26 mouse cellular contexts compared by ENCODE assay signal in genomic region chr11:61657432-61657831, GRCm38 (mm10). TPM values are rescaled to one million over a fixed set of nuclear protein-coding genes. Genes with fewer than 3 reads are reported as not detected.
A peak's percentile ranks its signal among the peaks of the same experiment; 100 is the strongest.
DNase-seq lines count a peak whose midpoint lies in the region; TF ChIP-seq lines count a peak whose summit lies in the region.
"Had no signal": no experiment of that assay in that cellular context is flagged by ENCODE, and none has a peak within 500 bp of the region (broad histone marks: within the 10 kb centered on the region; RNA-seq: fewer than 3 reads in every experiment).

No protein-coding gene starts in this region.

- dilution Hi-C loops in CH12.LX (cut with MboI; ENCODE audit: extremely low pct_ligation_motif_present, extremely low pct_unique_long_range_greater_than_20kb, low sequenced_read_pairs) = no loop called here

- in situ Hi-C loops in CH12.LX (cut with MboI; ENCODE audit: low pct_ligation_motif_present, low pct_unique_long_range_greater_than_20kb, low sequenced_read_pairs) = no loop called here

- peak overlapping the region; percentile 65 to 99 (median 81) for H3K4me3 ChIP-seq in CH12.LX (replicated peaks in 1 of 3; ENCODE audit: low read depth in 2 of 3, low read length in 2 of 3, poor library complexity in 1 of 3)
- H3K4me3 ChIP-seq: embryonic facial prominence, embryonic 12.5 days; embryonic facial prominence, embryonic 15.5 days; forebrain, embryonic 15.5 days; heart, adult 2 months; heart, embryonic 10.5 days; heart, embryonic 13.5 days; intestine, embryonic 15.5 days had no signal

- peak overlapping the region; percentile 100; the same call in 1 of the 2 replicates for H3K9ac ChIP-seq in CH12.LX (ENCODE audit: insufficient read depth, low read depth)
- H3K9ac ChIP-seq: embryonic facial prominence, embryonic 12.5 days; embryonic facial prominence, embryonic 15.5 days; forebrain, embryonic 15.5 days; heart, embryonic 13.5 days; hindbrain, embryonic 14.5 days; intestine, embryonic 15.5 days had no signal

- H3K4me1 ChIP-seq in CH12.LX (ENCODE audit: control insufficient read depth in 1 of 2, insufficient read depth in 2 of 2) = peaks cover 32 to 48% of the 10 kb centered on the region in 2 experiments
- H3K4me1 ChIP-seq: embryonic facial prominence, embryonic 15.5 days; forebrain, embryonic 15.5 days had no signal

- TF ChIP-seq POLR2A in CH12.LX (IDR thresholded peaks at IDR 0.05; ENCODE audit: low read depth, low read length) = no peak; the same call in 1 of the 2 replicates

- peak overlapping the region; percentile 84 for H3K27ac ChIP-seq in CH12.LX (ENCODE audit: insufficient read depth, low read depth)
- H3K27ac ChIP-seq: embryonic facial prominence, embryonic 12.5 days; embryonic facial prominence, embryonic 15.5 days; forebrain, embryonic 15.5 days; heart, adult 2 months; heart, embryonic 10.5 days; heart, embryonic 13.5 days; hindbrain, embryonic 14.5 days; intestine, embryonic 15.5 days had no signal

- peak overlapping the region; percentile 85 for H3K4me2 ChIP-seq in CH12.LX (ENCODE audit: insufficient read depth, low read depth, poor library complexity, severe bottlenecking)
- H3K4me2 ChIP-seq: embryonic facial prominence, embryonic 12.5 days; embryonic facial prominence, embryonic 15.5 days; forebrain, embryonic 15.5 days; heart, embryonic 13.5 days; hindbrain, embryonic 14.5 days; intestine, embryonic 15.5 days had no signal

- 0 out of 4 replicates have a peak, but pooled peaks of 1 of the 2 experiments have one; percentile 0 for TF ChIP-seq CTCF in CH12.LX (conservative IDR thresholded peaks at IDR 0.05 in 1 of 2, IDR thresholded peaks at IDR 0.05 in 1 of 2; ENCODE audit: low read depth in 2 of 2, low read length in 2 of 2)

- TF ChIP-seq EP300 in CH12.LX (IDR thresholded peaks at IDR 0.05; ENCODE audit: low read length) = peak; percentile 68; the same call in 1 of the 2 replicates

- H3K27me3 ChIP-seq in CH12.LX (replicated peaks) = no peaks in the 10 kb centered on the region
- H3K27me3 ChIP-seq in splenic B cell, adult 2 months (ENCODE audit: control insufficient read depth, insufficient read depth, low read length, poor library complexity, severe bottlenecking) = no peaks in the 10 kb centered on the region
- H3K27me3 ChIP-seq: embryonic facial prominence, embryonic 12.5 days; embryonic facial prominence, embryonic 15.5 days; forebrain, embryonic 15.5 days; heart, embryonic 13.5 days; intestine, embryonic 15.5 days; Patski had no signal

- TF ChIP-seq RAD21 in CH12.LX (IDR thresholded peaks at IDR 0.05; ENCODE audit: low read depth, low read length) = no peak

- DNase-seq in spleen, postnatal 36 days (ENCODE audit: low spot score in 2 of 2) = peak; percentile 72
- DNase-seq in spleen, postnatal 10 days (ENCODE audit: low spot score in 2 of 2) = no peak
- DNase-seq in CH12.LX (ENCODE audit: extremely low read depth) = peak; percentile 64
- DNase-seq in splenic B cell, adult 2 months (ENCODE audit: low read depth, low spot score) = peak; percentile 77
- DNase-seq in thymus, adult 18-20 months = no peak
- DNase-seq in layer of hippocampus, postnatal 25 days (ENCODE audit: extremely low spot score in 1 of 2, low spot score in 1 of 2) = no peak
- DNase-seq: adrenal gland, postnatal 10 days; adrenal gland, postnatal 36 days; cerebellum, adult 2 months; cerebellum, adult 9-11 months; cerebellum, postnatal 25 days; gastrocnemius, postnatal 36 days; heart, adult 2 months; heart, postnatal 14 days; heart, postnatal 4 days had no signal

- peaks cover 99% of the 10 kb centered on the region for H3K79me2 ChIP-seq in CH12.LX (replicated peaks; ENCODE audit: control insufficient read depth, extremely low read depth, insufficient read depth, poor library complexity, severe bottlenecking)

- H3K36me3 ChIP-seq in CH12.LX (replicated peaks in 1 of 2; ENCODE audit: control insufficient read depth in 1 of 2, insufficient read depth in 1 of 2, low read length in 1 of 2) = peaks cover 70 to 85% of the 10 kb centered on the region in 2 experiments
- peaks cover 15% of the 10 kb centered on the region for H3K36me3 ChIP-seq in splenic B cell, adult 2 months (ENCODE audit: control insufficient read depth, insufficient read depth, low read length, poor library complexity, severe bottlenecking)
- H3K36me3 ChIP-seq: embryonic facial prominence, embryonic 12.5 days; embryonic facial prominence, embryonic 15.5 days; forebrain, embryonic 15.5 days; heart, embryonic 10.5 days; heart, embryonic 13.5 days; intestine, embryonic 15.5 days had no signal

- H3K9me3 ChIP-seq in CH12.LX (replicated peaks; ENCODE audit: low read length) = no peaks in the 10 kb centered on the region
- H3K9me3 ChIP-seq: embryonic facial prominence, embryonic 12.5 days; embryonic facial prominence, embryonic 15.5 days; forebrain, embryonic 15.5 days; G1E; heart, embryonic 10.5 days; heart, embryonic 13.5 days; intestine, embryonic 15.5 days had no signal

TF ChIP-seq in CH12.LX, 34 proteins besides CTCF, POLR2A, EP300 and RAD21:
- TF ChIP-seq ZNF384 (IDR thresholded peaks at IDR 0.05; ENCODE audit: low read depth, low read length) = peak; percentile 4; the same call in 1 of the 2 replicates
- no peak for TF ChIP-seq E2F4 (IDR thresholded peaks at IDR 0.05; ENCODE audit: insufficient replicate concordance, low read depth, low read length)
- peak; percentile 65; the same call in 1 of the 2 replicates for TF ChIP-seq MEF2A (IDR thresholded peaks at IDR 0.05; ENCODE audit: borderline replicate concordance, low read depth, low read length)
- peak; percentile 48 for TF ChIP-seq ETS1 (conservative IDR thresholded peaks at IDR 0.05; ENCODE audit: low read depth, low read length)
- TF ChIP-seq PAX5 (IDR thresholded peaks at IDR 0.05; ENCODE audit: low read length) = no peak
- no peak for TF ChIP-seq RCOR1 (conservative IDR thresholded peaks at IDR 0.05; ENCODE audit: low read depth, low read length)
- TF ChIP-seq CHD2 (IDR thresholded peaks at IDR 0.05; ENCODE audit: low read length) = no peak
- peak; percentile 65; the same call in 1 of the 2 replicates for TF ChIP-seq TBP (conservative IDR thresholded peaks at IDR 0.05; ENCODE audit: low read depth, low read length)
- peak; percentile 44; the same call in 1 of the 2 replicates for TF ChIP-seq NELFE (IDR thresholded peaks at IDR 0.05; ENCODE audit: low read depth, low read length)
- TF ChIP-seq GABPA (IDR thresholded peaks at IDR 0.05; ENCODE audit: insufficient replicate concordance, low read depth, low read length) = no peak
- TF ChIP-seq MAZ (IDR thresholded peaks at IDR 0.05; ENCODE audit: low read depth, low read length) = no peak
- peak; percentile 49; the same call in 1 of the 2 replicates for TF ChIP-seq ELF1 (IDR thresholded peaks at IDR 0.05; ENCODE audit: low read depth, low read length)
- TF ChIP-seq TCF12 (IDR thresholded peaks at IDR 0.05; ENCODE audit: low read depth, low read length) = peak; percentile 84
- TF ChIP-seq MAX (IDR thresholded peaks at IDR 0.05; ENCODE audit: low read length) = peak; percentile 92
- TF ChIP-seq ZC3H11A (IDR thresholded peaks at IDR 0.05; ENCODE audit: low read depth, low read length) = no peak
- TF ChIP-seq MAFK (IDR thresholded peaks at IDR 0.05; ENCODE audit: insufficient replicate concordance, low read length) = no peak
- no peak for TF ChIP-seq JUND (conservative IDR thresholded peaks at IDR 0.05; ENCODE audit: low read depth, low read length)
- TF ChIP-seq USF1 (IDR thresholded peaks at IDR 0.05; ENCODE audit: low read depth, low read length) = no peak
- peak; percentile 66; the same call in 1 of the 2 replicates for TF ChIP-seq BHLHE40 (IDR thresholded peaks at IDR 0.05; ENCODE audit: low read depth, low read length)
- peak; percentile 24 for TF ChIP-seq SMC3 (IDR thresholded peaks at IDR 0.05; ENCODE audit: low read depth, low read length)
- no peak for TF ChIP-seq UBTF (IDR thresholded peaks at IDR 0.05; ENCODE audit: low read depth, low read length)
- no peak for TF ChIP-seq NRF1 (IDR thresholded peaks at IDR 0.05; ENCODE audit: low read depth, low read length)
- no peak for TF ChIP-seq KAT2A (IDR thresholded peaks at IDR 0.05; ENCODE audit: insufficient replicate concordance, low read length)
- TF ChIP-seq MYC (IDR thresholded peaks at IDR 0.05; ENCODE audit: low read depth, low read length) = peak; percentile 94
- TF ChIP-seq JUN (IDR thresholded peaks at IDR 0.05; ENCODE audit: insufficient read depth, low read depth, low read length) = no peak
- TF ChIP-seq IRF4 (IDR thresholded peaks at IDR 0.05; ENCODE audit: low read depth, low read length) = peak; percentile 62; the same call in 1 of the 2 replicates
- no peak for TF ChIP-seq ZKSCAN1 (IDR thresholded peaks at IDR 0.05; ENCODE audit: borderline replicate concordance, low read depth, low read length)
- no peak for TF ChIP-seq USF2 (conservative IDR thresholded peaks at IDR 0.05; ENCODE audit: low read depth, low read length)
- TF ChIP-seq MXI1 (IDR thresholded peaks at IDR 0.05; ENCODE audit: low read depth, low read length) = peak; percentile 74; the same call in 1 of the 2 replicates
- peak; percentile 79 for TF ChIP-seq SIN3A (IDR thresholded peaks at IDR 0.05; ENCODE audit: low read length)
- TF ChIP-seq ZMIZ1 (IDR thresholded peaks at IDR 0.05; ENCODE audit: low read depth, low read length) = peak; percentile 62; the same call in 1 of the 2 replicates

RNA-seq across cellular contexts. Expression of gene Grap, which starts 4.4 kb away (rescaled TPM):
- 379 and 412 TPM in 2 replicates for total RNA-seq in CH12.LX (2012; rRNA removed)
- total RNA-seq in CH12.LX (2014; rRNA removed) = 264 and 274 TPM in 2 replicates
- 280 and 294 TPM in 2 replicates for polyA plus RNA-seq in CH12.LX (2012; ENCODE audit: insufficient read length, low read depth)
- 1 to 10 TPM; 4.8 to 6.1 TPM for total RNA-seq in layer of hippocampus, postnatal 25 days (2021)

RNA-seq across cellular contexts. Expression of gene Fam83g, which starts 26.5 kb away (rescaled TPM):
- total RNA-seq in CH12.LX (2012; rRNA removed) (50.4 and 63.7 TPM in 2 replicates), CH12.LX (2014; rRNA removed) (17.2 and 19.2 TPM in 2 replicates)
- polyA plus RNA-seq in CH12.LX (2012; ENCODE audit: insufficient read length, low read depth) = 17.8 and 19.1 TPM in 2 replicates
- total RNA-seq in layer of hippocampus, postnatal 25 days (2021) = not detected
- total RNA-seq: common myeloid progenitor, adult 5-6 weeks; granulocyte monocyte progenitor cell, adult 5-6 weeks had no signal
- polyA plus RNA-seq: G1E, Patski had no signal

Comparison
In these comparisons a context has a peak if more than half of its experiments do, and no peak if none do; other contexts are left out.
1. DNase-seq: peak in spleen, postnatal 36 days (2 of 2), CH12.LX (single experiment) and splenic B cell, adult 2 months (single experiment); none in spleen, postnatal 10 days (0 of 2), thymus, adult 18-20 months (0 of 2) and layer of hippocampus, postnatal 25 days (0 of 2).
2. RNA of gene Grap, which starts 4.4 kb away (total RNA-seq): 264 to 412 TPM in CH12.LX; 4.8 to 6.1 TPM in layer of hippocampus, postnatal 25 days; every median in the first group is over 10 times any median in the second.
3. RNA of gene Fam83g, which starts 26.5 kb away (total RNA-seq): 17.2 to 63.7 TPM in CH12.LX; not detected in layer of hippocampus, postnatal 25 days; every median in the first group is over 10 times any median in the second.